Mouse (Mus musculus): ENCODE data around the gene Ago4.

- no peak for TF ChIP-seq POLR2A (IDR thresholded peaks at IDR 0.05; ENCODE audit: borderline replicate concordance, extremely low read depth, low read depth, low read length)
- no peak for TF ChIP-seq CTCF (IDR thresholded peaks at IDR 0.05; ENCODE audit: insufficient read depth, low read length)
These were observed 6.4 kb downstream of the Ago4 start for GRCm38 (mm10) chr4:126526828-126527227.

Measured in lung, adult 2 months (tissue).